Mouse (Mus musculus): ENCODE measurements at regions not wholly inside any gene's neighbourhood (a gene's known extent, or its start where the extent isn't known, plus 50 kb on each side); places are given as distances from the start of the nearest gene placed in this dataset.

GRCm38 (mm10) chr8:89273276-89273675, 229.3 kb upstream of the Sall1 start:
- TF ChIP-seq CTCF (IDR thresholded peaks at IDR 0.05; ENCODE audit: low read depth), result no peak
- TF ChIP-seq EP300 (IDR thresholded peaks at IDR 0.05; ENCODE audit: low read depth), result no peak

All from heart, postnatal 0 days (tissue).